Mouse (Mus musculus): ENCODE data around the gene AC124108.1. TPM values are rescaled to one million over a fixed set of nuclear protein-coding genes. Genes with fewer than 3 reads are reported as not detected.

The AC124108.1 gene
- not detected for total RNA-seq (2021)
- long read RNA-seq, experiment 1: 0 reads
- long read RNA-seq, experiment 2: 0 reads

- no peak for DNase-seq
- intact Hi-C loops (cut with DNase I): no loop called here
These were observed at the start of gene AC124108.1, which contains the start of gene Lemd1 for GRCm38 (mm10) chr1:132191093-132191785. Gene AC124108.1 (plus strand): TSS chr1:132191457. Gene Lemd1 (plus strand): TSS chr1:132191431.

- intact Hi-C loops (cut with DNase I): no loop called here
These were observed 49.5 kb upstream of the AC124108.1 start for GRCm38 (mm10) chr1:132141753-132142152.

GRCm38 (mm10) chr1:132143079-132143478 lies 48.2 kb upstream of the AC124108.1 start:
- DNase-seq: no peak
- intact Hi-C loops (cut with DNase I): no loop called here

More at GRCm38 (mm10) chr1:132141753-132142152, 49.5 kb upstream of the AC124108.1 start:
- DNase-seq: no peak

- no peak for DNase-seq
- intact Hi-C loops (cut with DNase I): no loop called here
These were observed 47.5 kb upstream of the AC124108.1 start for GRCm38 (mm10) chr1:132143730-132144129.

DNA sequence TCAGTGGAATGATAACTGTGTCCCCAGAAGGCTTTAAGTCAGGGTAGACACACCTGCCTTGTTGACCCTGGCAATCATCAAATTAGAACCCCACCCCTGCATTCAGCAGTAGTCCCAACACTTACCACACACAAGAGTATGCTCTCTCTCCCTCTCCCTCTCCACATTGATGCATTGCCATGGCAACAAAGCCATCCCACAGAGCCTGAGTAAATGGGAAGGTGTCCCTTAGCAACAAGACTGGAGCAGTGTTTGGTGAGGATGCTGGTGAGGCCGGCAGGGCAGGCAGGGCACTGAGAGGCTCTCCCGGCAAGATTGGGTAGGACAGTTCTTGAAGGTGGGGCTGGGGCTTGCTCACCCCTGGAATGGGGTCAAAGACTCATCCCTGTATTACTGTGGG lies 47.0 kb upstream of the AC124108.1 start:
- no peak for DNase-seq
- intact Hi-C loops (cut with DNase I): no loop called here

- no peak for DNase-seq
- intact Hi-C loops (cut with DNase I): no loop called here
These were observed 46.4 kb upstream of the AC124108.1 start for GRCm38 (mm10) chr1:132144837-132145236.

DNA sequence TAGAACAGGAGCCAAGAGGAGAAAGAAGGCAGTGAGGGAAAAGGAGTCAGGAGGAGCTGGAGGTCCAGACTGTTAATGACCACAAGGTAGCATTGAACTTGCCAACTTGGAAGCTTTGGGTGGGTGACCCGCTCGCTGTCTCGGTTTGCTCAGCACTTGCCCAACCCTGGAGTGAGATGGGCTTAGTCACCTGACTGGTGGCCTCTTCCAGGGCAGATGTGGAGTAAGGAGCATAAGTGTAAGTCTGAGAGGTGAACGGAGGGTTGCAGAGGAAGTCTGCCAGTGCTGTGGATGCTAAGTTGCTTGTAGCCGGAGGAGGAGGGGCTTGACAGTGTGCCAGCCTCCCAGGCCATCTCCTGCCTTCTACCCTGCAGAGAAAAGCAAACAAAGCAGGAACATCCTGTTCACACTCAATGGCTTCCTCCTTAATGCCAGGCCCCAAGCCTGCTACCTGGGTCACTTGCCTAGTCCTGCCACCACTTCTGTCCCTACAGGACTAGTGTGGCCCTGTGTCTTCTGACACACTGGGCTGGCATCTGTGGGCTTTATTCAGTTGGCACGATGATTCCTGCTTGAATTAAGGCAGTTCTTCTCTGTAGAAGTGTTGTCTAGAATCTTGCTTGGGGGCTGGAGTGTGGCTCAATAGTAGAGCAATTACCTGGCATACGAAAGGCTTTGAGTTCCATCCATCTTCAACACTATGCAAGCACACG lies 45.1 kb upstream of the AC124108.1 start:
- no peak for DNase-seq
- intact Hi-C loops (cut with DNase I): no loop called here

DNA sequence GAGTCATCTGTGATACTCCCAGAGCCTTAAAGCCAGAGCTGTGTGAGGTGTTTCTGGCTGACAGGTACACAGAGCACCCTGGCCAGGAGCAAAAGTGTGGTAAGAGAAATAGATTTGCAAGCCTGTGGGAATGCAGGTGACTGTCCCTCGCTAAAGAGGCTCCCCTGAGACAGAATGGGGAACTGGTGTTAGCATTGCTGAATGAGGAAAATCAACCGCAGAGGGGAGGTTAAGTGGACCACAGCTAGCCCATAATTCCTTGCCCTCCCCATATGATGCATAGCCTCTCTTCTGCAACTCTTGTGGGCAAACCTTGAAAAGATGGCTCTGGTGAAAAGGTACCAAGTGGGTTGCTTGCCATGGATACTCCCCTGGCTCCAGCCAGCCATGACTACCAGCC lies 41.8 kb upstream of the AC124108.1 start:
- DNase-seq: no peak
- intact Hi-C loops (cut with DNase I): no loop called here

- DNase-seq: no peak
- intact Hi-C loops (cut with DNase I): no loop called here
These were observed 41.1 kb upstream of the AC124108.1 start for GRCm38 (mm10) chr1:132150171-132150570.

DNA sequence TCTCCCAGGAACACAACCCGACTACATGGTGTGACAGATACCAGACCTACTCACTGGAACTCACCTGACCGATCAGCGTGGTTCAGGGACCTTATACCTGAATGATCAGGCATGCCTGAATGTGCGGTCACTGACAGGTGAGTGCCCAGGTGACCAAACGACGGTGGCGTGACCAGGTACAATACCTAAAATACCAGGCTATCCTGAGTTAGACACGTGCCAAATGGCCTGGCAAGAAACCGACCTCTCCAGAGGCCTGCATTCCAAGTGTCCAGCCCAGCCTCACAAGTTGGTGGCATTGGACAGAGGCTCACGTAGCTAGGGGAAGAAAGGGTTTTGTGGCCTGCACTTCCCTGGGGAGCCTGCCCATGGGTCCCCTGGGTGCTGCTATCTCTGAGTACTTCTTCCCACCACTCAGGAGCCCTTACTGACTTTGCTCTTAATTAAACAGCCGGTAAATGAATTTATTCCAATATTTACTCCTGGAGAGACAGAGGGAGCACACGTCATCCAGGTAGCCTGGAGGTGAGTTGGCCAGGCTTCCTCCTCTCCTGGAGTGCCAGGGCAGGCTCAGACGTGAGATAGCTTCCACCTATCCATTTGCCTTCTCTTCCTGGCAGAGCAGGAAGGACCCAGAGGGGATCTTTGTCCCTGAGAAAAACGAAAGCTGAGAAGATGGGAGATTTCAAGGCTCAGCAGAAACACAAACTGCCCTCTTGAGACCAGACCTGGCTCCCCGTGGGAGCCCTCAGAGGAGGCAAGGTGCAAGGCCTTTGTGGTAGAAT lies 40.2 kb upstream of the AC124108.1 start:
- intact Hi-C loops (cut with DNase I): no loop called here

DNA sequence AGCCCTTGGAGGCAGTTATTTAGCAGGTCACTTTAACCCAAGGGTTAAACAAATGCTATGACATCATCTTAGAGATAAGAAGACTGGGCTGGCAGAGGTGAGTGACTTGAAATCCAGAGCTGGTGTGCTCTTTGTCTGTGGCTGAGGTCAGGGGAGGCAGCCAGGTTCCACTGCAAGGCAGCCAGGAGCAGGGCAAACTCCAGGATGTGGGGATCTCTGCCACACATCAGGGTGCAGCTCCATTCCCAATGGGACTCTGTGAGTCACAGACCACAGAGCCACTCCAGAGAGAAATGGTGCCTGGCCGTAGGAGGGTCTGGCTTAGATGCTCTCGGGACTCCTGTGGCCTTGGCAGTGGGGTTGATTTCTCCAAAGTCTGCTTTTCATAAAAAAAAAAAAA lies 39.3 kb upstream of the AC124108.1 start:
- no peak for DNase-seq

More for the DNA sequence above, 40.2 kb upstream of the AC124108.1 start:
- no peak for DNase-seq

GRCm38 (mm10) chr1:132153086-132153690 lies 38.1 kb upstream of the AC124108.1 start:
- intact Hi-C loops (cut with DNase I): no loop called here
- no peak for DNase-seq

More for the DNA sequence above, 39.3 kb upstream of the AC124108.1 start:
- intact Hi-C loops (cut with DNase I): no loop called here

DNA sequence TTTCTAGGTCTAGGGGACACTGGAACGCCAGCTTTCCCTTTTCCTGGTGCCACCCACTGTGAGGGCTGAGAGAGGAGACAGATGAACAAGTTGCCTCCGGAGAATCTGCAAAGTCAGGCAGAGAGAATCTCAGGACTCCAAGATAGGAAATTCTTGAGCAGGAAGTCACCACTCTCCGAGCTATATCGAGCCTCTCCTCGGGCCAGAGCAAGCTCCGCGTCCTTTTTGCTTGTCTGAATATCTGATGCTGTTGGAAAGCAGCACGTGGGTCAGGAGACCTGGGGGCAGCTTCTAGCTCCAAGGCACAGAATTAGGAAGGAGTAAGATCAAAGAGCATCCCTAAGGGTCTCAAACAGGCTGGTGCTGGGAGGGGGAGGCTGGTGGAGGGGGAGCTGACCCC lies 37.6 kb upstream of the AC124108.1 start:
- no peak for DNase-seq
- intact Hi-C loops (cut with DNase I): no loop called here

DNA sequence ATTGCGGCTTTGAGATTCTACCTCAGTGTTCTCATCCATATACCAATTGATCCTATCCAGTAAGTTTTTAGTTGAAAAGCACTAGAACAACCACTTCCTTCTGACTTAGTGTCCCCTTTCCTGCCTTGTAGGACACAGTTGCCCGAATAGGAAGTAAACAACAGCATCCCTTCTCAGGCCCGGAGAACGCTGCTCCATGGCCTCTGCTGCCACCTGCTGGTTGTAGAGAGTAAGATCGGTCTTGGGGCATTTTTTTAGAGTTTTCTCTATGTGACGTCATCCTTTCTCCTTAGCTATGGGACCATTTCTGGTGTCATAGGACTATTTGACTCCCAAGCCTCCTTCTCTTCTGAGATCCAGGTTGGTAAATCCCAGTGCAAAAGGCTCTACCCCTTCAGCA lies 35.5 kb upstream of the AC124108.1 start:
- intact Hi-C loops (cut with DNase I): loop anchor here (1.0 to 5.0 kb wide), 3 partner anchors 34 to 199 kb away; no protein-coding TSS in a partner anchor
- peak; percentile 85 to 91 for DNase-seq

DNA sequence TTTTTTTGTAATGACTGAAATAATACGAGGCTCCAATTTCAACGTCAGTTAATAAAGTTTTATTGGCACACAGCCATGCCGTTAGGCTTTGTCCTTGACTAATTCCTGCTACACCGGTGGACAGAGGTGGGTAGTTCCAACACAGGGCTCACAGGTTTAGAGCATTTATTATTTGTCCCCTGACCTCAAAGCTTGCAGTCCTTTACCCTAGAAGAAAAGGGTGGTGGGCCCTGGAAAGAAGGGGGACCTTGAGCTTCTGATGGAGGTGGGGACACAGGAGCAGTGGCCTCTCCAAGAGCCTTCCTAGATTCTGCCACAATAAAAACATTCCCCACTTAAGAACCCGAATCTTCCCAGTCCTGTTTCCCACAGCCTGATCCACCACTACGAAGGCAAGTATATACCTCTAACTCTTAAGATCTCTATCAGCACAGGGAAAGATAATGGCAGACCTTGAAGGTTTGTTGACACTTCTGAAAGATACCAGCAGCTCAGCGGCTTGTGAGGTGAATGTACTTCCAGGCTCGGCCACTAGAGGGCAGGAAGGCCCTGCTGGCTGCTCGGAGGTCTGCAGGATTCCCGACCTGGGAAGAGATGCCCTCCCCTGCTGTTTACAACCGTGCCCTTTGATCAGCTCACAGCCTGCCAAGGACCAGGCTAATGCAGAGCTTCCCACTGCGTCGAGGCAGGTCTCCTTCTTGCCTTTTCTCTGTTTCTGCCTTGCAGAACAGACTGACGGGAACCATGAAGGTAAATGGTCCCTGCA lies 34.1 kb upstream of the AC124108.1 start:
- intact Hi-C loops (cut with DNase I): loop anchor here (1.0 to 5.0 kb wide), 4 partner anchors 80 to 198 kb away; no protein-coding TSS in a partner anchor
- DNase-seq: peak; percentile 88 to 94

DNA sequence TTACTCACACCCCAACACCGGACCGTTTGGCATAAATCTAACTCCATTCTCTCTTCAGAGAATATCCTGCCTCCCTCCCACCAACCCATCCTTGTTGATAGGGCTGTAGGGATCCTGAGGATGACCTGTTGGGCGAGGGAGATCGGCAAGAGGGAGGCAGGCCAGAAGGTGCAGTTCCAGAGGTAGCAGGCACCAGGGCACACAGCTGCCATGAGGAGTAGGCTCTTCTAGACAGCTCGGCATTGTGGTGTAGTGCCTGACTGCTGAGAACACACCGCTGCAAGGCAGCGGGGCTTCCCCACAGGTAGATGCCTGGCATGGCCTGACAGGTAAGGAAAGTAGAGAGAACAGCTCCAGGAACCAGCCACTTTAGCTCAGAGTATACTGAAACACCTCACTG lies 33.4 kb upstream of the AC124108.1 start:
- DNase-seq: no peak
- intact Hi-C loops (cut with DNase I): loop anchor here (1.0 to 5.0 kb wide), 4 partner anchors 79 to 197 kb away; no protein-coding TSS in a partner anchor

GRCm38 (mm10) chr1:132158741-132159140 lies 32.5 kb upstream of the AC124108.1 start:
- intact Hi-C loops (cut with DNase I): loop anchor here (5.0 kb wide), 1 partner anchor 166 kb away; no protein-coding TSS in a partner anchor
- DNase-seq: peak; percentile 33 to 56

- intact Hi-C loops (cut with DNase I): loop anchor here (5.0 kb wide), 1 partner anchor 167 kb away; no protein-coding TSS in a partner anchor
- no peak for DNase-seq
These were observed 31.6 kb upstream of the AC124108.1 start for GRCm38 (mm10) chr1:132159681-132160080.

DNA sequence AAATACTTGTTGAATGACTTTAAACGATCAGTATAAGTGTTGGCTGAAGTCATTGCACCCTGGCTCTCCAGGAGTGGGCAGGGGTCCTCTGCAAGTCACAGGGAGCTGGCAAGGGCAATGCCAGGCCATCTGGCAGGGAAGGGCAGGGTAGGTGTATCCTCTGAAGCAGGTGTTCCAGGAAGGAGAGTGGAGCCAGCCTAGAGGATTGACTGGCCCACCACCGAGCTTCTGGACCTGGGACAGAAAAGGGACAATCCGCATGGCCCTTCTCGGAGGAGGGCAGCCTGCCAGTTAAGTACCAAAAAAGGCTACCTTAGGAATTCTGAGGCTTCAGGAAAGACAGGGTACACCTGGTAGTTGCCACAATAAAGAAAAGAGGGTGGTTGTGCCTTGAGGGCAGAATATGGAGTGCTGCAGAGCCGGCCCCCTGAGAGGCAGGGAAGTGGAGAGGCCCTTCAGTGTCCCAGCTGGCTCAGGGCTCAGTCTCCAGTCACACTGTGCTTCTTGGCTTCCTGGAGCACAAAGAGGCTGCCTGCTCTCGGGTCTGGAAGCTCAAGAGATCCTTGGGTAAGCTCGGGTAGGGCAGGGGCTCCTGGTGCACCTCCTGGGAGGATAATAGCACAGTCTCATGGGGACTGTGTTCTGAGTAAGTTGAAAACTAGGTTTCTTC lies 29.9 kb upstream of the AC124108.1 start:
- no peak for DNase-seq
- intact Hi-C loops (cut with DNase I): no loop called here
